18 mouse cellular contexts compared by ENCODE assay signal in the genomic region with DNA sequence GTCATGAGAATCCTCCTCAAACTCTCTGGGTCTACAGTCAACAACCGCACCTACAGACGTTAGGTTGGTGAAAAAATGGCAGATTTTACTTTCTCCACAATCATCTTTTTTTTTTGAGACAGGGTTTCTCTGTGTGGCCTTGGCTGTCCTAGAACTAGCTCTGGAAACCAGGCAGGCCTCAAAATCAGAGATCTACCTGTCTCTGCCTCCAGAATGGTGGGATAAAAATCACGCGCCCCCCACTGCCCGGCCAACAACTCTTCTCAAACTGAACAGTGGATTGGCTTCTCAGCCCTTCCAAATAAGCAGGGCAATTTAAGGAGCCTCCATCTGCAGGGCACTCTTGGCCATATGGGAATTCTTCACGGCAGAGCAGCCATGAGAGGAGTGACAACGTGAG. TPM values are rescaled to one million over a fixed set of nuclear protein-coding genes. Genes with fewer than 3 reads are reported as not detected.
A peak's percentile ranks its signal among the peaks of the same experiment; 100 is the strongest.
DNase-seq lines count a peak whose midpoint lies in the region; ATAC-seq lines count a peak whose summit lies in the region.
"Had no signal": no experiment of that assay in that cellular context is flagged by ENCODE, and none has a peak within 500 bp of the region (broad histone marks: within the 10 kb centered on the region; RNA-seq: fewer than 3 reads in every experiment).

No protein-coding gene starts in this region.

- no peak overlapping the region for H3K27ac ChIP-seq in midbrain, embryonic 11.5 days (ENCODE audit: low read depth, low read length)
- H3K27ac ChIP-seq in midbrain, embryonic 10.5 days (replicated peaks), result no peak overlapping the region

- WGBS in midbrain, embryonic 11.5 days, result 99% methylated on average over 7 of the region's 7 CpGs
- 93% methylated on average over 7 of the region's 7 CpGs for WGBS in midbrain, embryonic 10.5 days

- H3K27me3 ChIP-seq in midbrain, embryonic 11.5 days (ENCODE audit: control insufficient read depth, insufficient read depth, low read length), result no peaks in the 10 kb centered on the region
- no peaks in the 10 kb centered on the region for H3K27me3 ChIP-seq in midbrain, embryonic 10.5 days (ENCODE audit: low read depth, poor library complexity, severe bottlenecking)
- H3K27me3 ChIP-seq: CH12.LX, Patski had no signal

- peaks cover 14% of the 10 kb centered on the region for H3K36me3 ChIP-seq in midbrain, embryonic 11.5 days (ENCODE audit: control insufficient read depth, insufficient read depth, low read length)
- peaks cover 73% of the 10 kb centered on the region for H3K36me3 ChIP-seq in midbrain, embryonic 10.5 days

- H3K9ac ChIP-seq in midbrain, embryonic 11.5 days (ENCODE audit: low read length), result no peak overlapping the region

- no peak overlapping the region for H3K4me2 ChIP-seq in midbrain, embryonic 11.5 days

- peak; percentile 68 for DNase-seq in heart, adult 11 months
- DNase-seq in heart, adult 9 months (ENCODE audit: low spot score in 2 of 2), result no peak
- peak; percentile 59 for DNase-seq in midbrain, embryonic 11.5 days (ENCODE audit: low spot score, missing footprints)
- DNase-seq in midbrain, embryonic 10.5 days (ENCODE audit: low spot score), result no peak
- DNase-seq: adrenal gland, adult 2 months; adrenal gland, adult 8-10 months; adrenal gland, postnatal 10 days; adrenal gland, postnatal 14 days; adrenal gland, postnatal 25 days; adrenal gland, postnatal 36 days; B cell, adult 2 months; cerebellum, adult 11 months; cerebellum, adult 11-12 months; cerebellum, adult 18-20 months had no signal

- H3K4me1 ChIP-seq in midbrain, embryonic 11.5 days (ENCODE audit: control insufficient read depth, insufficient read depth, low read length), result peaks cover 6% of the 10 kb centered on the region; the same call in 1 of the 2 replicates
- H3K4me1 ChIP-seq in midbrain, embryonic 10.5 days, result peaks cover 10% of the 10 kb centered on the region

- H3K9me3 ChIP-seq in midbrain, embryonic 11.5 days (ENCODE audit: control insufficient read depth, low read length), result no peaks in the 10 kb centered on the region
- no peaks in the 10 kb centered on the region for H3K9me3 ChIP-seq in midbrain, embryonic 10.5 days (replicated peaks)

- H3K4me3 ChIP-seq in midbrain, embryonic 11.5 days (ENCODE audit: low read depth, low read length), result no peak overlapping the region
- H3K4me3 ChIP-seq in midbrain, embryonic 10.5 days, result no peak overlapping the region

- no peak for ATAC-seq in midbrain, embryonic 11.5 days (ENCODE audit: low FRiP score)
- ATAC-seq: activated CD4-positive, CD25-positive, alpha-beta regulatory T cell, adult 4 months; CD4-positive, CD25-positive, alpha-beta regulatory T cell, adult 4 months; Patski had no signal

RNA-seq across cellular contexts. Expression of gene Pitpnm2, which starts 5.6 kb away (rescaled TPM):
- polyA plus RNA-seq in midbrain, embryonic 11.5 days (2014; fragmentation: Nextera tagmentation; extraction: Ambion mirVana), result 4.6 and 5.0 TPM in 2 replicates
- polyA plus RNA-seq in midbrain, embryonic 10.5 days (2016; fragmentation: Nextera tagmentation; extraction: Ambion mirVana), result 2.9 and 4.0 TPM in 2 replicates

Comparison
In these comparisons a context has a peak if more than half of its experiments do, and no peak if none do; other contexts are left out.
1. DNase-seq: peak in heart, adult 11 months (single experiment) and midbrain, embryonic 11.5 days (single experiment); none in heart, adult 9 months (0 of 2) and midbrain, embryonic 10.5 days (single experiment).